Mouse (Mus musculus) spleen, postnatal 10 days (tissue): ENCODE measurements around the gene Serp1.
"Not testable (repeated sequence)": the region's sequence is repeated elsewhere in the genome, so short reads cannot be mapped to it uniquely, and the experiment has no call there.

Experiments
- DNase-seq, 2 experiments: peaks; one replicate each; pipeline ENCODE4 v3.0.0; 2021 to 2022; ENCODE audit warnings: low spot score in 2 of 2

Gene Serp1

DNA sequence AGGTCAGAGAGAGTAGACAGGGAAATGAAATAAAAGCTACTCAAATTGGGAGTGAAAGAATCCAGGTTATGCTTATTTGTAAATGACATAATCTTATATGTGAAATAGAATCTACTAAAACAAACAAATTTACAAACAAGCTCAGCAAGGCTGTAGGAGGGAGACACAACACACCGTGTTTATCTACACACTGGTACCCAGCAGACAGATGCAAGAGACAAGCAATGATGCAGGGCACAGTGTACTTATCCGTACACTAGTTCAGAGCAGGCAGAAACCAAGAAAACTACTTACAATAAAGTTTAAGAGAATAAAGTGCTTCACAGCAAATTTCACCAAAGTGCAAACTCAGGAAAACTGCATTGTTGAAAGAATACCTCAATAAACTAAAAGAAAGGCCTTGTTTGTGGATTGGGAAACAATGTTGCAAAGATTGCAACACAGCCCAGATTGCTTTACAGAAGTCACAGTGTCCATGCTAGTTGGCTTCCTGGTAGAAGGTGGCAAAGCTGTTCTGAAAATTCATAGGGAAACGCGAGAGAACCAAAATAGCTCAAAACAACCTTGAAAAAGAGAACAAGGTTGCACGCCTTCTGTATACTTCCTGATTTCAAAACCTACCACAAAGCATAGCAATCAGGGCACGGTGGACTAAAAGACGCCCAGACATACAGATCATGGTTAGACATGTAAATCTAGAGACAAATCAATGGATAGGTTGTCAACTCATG lies 17.5 kb downstream of the Serp1 start:
- no peak for DNase-seq

DNA sequence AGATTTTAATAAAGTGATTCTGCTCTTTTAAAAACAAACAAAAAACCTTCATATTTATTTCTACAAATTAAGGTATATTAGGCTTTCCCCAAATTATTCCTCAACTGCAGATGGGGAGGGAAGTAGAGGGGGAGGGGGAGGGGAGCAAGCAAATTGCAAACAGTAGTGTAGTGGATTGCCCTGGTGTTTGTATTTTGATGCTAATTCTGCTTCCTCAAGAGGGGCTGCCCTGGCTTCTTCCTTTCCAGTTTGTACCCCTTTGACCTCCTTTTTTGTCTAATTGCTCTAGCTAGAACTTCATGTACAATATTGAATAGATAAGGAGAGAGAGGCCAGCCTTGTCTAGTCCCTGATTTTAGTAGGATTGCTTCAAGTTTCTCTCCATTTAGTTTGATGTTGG lies 21.0 kb downstream of the Serp1 start:
- DNase-seq = no peak

DNA sequence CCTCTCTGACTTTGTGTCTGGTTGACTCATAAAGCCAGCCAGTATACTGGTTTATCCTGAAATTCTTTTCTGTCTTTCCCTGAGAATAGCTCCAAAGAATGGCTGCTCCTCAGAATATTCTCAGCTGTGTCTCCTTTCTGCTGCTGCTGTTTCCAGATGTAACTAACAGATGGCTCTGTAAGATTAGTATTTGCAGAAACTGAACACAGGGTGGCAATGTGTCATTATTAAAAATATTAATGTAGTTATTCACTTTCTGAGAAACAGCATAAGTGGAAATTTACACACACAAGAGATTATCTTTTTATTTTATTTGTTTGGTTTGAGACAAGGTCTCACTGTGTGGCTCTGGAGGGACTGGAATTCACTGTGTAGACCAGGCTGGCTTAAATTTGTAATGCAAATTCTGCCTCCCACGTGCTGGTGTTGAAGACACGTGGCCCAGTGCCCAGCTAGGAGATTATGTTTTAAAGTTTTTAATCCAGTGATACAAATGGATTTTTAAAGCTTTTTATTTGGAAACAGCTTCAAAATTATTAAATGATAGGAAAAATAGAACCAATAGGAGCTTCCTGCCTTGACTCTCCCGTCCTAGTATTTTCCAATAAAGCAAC lies 21.9 kb downstream of the Serp1 start:
- DNase-seq = no peak

DNA sequence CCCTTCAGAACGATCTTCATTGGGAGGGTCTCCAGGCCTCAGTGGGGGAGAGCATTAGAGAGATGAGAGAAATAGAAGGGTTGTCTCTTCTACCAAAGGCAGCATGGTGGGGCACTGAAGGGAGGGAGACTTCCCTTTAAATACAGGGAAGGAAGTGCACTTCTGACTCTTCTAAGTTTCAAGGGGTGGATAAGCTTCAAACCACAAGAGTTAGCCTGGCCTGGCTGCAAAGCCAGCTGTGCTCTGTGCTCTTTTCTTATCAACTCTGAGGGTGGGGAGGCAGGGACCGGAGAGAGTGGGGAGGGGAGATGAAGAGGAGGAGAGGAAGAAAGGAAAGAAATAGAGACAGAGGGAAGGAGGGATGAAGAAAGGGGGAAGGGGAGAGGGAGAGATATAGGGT lies 23.7 kb downstream of the Serp1 start:
- peak in 1 of 2 experiments; percentile 43 for DNase-seq

DNA sequence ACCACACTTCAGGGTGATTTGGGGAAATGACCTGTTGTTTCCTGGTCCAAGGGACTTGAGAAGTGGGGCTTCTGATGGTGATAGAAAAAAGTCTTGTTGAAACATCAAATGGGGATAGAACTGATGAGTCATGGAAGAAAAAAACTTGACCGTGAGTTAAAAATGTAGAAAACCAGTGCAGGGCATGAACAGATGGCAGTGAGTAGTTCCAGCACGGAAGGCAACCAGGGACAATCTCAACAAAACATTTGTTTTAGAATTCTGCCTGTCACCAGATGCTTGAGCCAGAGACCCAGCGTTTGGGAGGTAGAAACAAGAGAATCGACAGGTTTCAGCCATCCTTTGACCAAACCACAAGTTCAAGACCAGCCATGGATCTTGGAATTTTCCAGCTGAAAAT lies 32.1 kb downstream of the Serp1 start:
- DNase-seq = no peak

DNA sequence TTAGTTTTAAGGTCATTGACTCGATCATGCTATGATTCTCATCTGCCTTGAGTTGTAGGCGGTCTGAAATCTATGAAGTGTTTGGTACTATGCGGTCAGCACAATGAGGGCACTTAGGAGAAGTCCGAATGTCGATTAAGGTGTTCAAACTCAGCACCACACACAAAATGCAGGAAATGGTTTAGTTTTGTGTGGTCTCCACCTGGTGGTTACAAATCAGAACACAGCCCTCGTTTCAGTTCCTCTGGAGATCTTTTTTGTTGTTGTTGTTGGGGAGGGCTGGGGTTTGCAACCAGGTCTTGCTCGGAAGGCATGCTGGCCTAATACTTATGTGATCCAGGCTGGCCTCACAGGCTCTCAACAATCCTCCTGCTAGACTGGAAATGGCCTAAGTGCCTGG lies 34.9 kb downstream of the Serp1 start:
- DNase-seq = peak in 1 of 2 experiments; percentile 44

DNA sequence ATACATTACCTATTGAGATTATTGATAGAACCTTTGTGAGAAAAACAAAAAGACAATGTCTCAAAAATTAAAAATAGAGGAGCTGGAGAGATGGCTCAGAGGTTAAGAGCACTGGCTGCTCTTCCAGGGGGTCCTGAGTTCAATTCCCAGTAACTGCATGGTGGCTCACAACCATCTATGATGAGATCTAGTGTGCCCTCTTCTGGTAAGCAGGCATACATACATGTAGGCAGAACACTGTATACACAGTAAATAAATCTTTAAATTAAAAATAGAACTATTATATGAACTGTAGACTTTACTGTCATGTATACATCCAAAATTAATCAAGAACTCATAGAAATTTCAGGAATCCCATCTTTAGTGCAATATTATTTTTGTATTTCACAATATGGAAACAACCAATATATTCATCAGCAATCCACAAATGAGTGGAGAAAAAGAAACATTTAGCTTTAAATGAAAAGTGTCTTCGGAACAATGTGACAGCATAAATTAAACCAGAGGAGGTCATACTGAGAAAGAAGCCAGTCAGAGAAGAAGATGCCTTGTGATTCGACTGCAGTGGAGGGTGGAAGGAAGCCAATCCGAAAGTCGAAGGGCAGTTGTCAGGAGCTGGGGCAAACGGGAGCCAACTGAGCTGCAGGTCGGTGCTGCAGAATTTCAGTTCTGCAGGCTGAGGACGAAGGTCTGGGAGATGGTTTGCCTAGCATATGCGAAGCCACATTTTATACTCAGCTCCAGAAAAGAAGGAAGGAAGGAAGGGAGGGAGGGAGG lies 37.5 kb downstream of the Serp1 start:
- DNase-seq = no peak

DNA sequence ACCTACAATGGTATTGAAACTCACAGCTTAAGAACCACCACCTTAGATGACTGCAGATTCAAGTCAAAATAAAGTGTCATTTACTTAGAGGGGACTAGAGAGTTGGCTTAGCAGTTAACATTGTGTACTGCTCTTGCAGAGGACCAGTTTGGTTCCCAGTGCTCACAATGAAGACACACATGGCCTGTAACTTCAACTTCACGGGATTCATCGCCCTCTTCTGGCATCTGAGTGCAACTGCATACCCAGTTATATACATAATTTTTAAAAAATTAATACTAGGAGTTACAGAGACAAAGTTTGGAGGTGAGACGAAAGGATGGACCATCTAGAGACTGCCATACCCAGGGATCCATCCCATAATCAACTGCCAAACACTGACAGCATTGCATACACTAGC lies 38.6 kb downstream of the Serp1 start:
- no peak for DNase-seq

DNA sequence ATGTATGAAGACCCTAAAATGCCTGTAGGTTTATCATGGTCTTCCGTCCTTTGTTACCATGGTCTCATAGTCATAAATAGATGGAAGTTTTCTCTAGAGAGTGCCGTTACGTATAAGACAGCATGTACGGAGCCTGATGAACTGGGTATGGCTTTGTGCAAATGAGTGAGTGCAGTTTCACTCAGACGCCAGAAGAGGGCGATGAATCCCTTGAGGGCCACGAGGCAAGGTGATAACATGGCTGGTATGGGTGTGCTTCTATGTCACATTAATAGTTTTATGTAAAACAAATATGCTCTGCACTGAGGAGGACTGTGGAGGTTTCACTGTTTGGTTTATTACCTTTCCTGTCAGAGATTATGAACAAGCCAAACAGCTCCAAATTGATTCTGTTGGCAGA lies 39.8 kb downstream of the Serp1 start:
- DNase-seq = peak in 1 of 2 experiments; percentile 54

DNA sequence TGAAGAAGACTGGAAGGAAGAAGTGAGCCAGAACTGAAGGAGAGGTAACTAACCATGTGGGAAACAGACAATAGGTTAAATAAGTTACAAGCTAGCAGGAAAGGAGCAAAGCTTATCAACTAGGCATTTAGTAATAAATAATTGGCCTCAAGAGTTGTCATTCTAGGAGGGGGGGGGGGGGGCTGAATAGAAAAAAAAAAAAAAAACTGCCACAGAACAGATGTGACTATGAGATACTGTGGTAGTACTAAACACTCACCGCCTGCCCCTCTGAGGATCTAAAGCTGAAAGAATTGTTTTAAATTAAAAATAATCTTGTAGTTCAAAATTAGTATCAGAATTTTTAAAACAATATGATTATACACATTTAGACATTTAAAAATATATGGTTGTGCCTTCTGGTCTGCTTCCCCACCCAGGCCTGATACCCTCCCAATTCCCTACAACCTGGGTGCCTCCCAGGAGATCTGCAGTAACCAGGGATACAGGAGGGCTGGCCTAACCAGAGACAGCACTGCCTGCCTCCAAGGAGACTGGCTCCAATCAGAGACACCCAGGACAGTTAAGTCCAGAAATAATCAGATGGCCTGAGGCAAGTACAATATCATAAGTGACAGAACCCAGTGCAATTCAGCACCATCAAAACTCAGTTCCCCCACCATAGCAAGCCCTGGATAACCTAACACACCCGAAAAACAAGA lies 46.8 kb downstream of the Serp1 start:
- DNase-seq = no peak

DNA sequence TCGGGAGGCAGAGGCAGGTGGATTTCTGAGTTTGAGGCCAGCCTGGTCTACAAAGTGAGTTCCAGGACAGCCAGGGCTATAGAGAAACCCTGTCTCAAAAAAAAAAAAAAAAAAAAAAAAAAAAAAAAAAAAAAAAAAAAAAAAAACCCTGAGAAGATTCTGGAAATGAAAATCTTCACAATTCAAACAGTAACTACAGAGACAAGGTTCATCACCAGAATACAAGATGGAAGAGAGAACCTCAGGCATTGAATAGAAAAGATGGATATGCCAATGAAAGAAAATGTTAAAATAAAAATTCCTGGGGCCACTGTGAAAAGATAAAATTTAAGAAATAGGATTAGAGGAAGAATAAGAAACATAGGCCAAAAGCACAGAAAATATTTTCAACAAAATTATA lies 50.4 kb downstream of the Serp1 start:
- DNase-seq = not testable (repeated sequence)
